Mouse (Mus musculus) liver, embryonic 14.5 days (tissue): Measurements from ENCODE around the gene Cyp3a25.

Experiments
- CTCF ChIP-seq: IDR thresholded peaks from 2 replicates; pipeline ENCODE4 v1.5.1; 2016; ENCODE audit warnings: antibody characterized with exemption, low read depth, control low read depth
- EP300 ChIP-seq: IDR thresholded peaks from 2 replicates; pipeline ENCODE4 v1.6.1; 2016; ENCODE audit warnings: antibody characterized with exemption, low read depth

GRCm38 (mm10) chr5:146021136-146021535, 11.7 kb upstream of the Cyp3a25 start:
- TF ChIP-seq EP300 (no peak), CTCF (no peak)
